Mouse (Mus musculus) midbrain, embryonic 14.5 days (tissue): ENCODE data around the gene Erf. TPM values are rescaled to one million over a fixed set of nuclear protein-coding genes. Genes with fewer than 3 reads are reported as not detected.

Experiments used
- ATAC-seq: fragments of 200-750 bp; cut with Nextera tagmentation; 2 replicates; pipeline ENCODE4 v1.8.0; 2017; ENCODE audit warnings: moderate number of reproducible peaks, moderate library complexity; ENCODE audit not compliant: low FRiP score, low TSS enrichment
- DNase-seq: peaks from one replicate; pipeline ENCODE4 v3.0.0-alpha.2; 2015
- H3K27ac ChIP-seq: fragments of 300-500 bp; sonication (generic); replicated peaks from 2 replicates; pipeline ENCODE4 v1.5.1; 2014; ENCODE audit warnings: mild to moderate bottlenecking, low read depth, low read length, moderate library complexity
- H3K27me3 ChIP-seq: fragments of 300-500 bp; sonication (generic); 2 replicates; pipeline ENCODE4 v1.6.1; 2014; ENCODE audit warnings: low read length, control low read depth, mixed read lengths; ENCODE audit not compliant: control insufficient read depth, insufficient read depth
- H3K36me3 ChIP-seq: fragments of 300-500 bp; sonication (generic); 2 replicates; pipeline ENCODE4 v1.6.1; 2014; ENCODE audit warnings: low read length, control low read depth; ENCODE audit not compliant: control insufficient read depth, insufficient read depth
- H3K4me1 ChIP-seq: fragments of 300-500 bp; sonication (generic); 2 replicates; pipeline ENCODE4 v1.6.1; 2014; ENCODE audit warnings: mild to moderate bottlenecking, antibody characterized with exemption, low read length, control low read depth; ENCODE audit not compliant: control insufficient read depth, insufficient read depth
- H3K4me2 ChIP-seq: fragments of 300-500 bp; sonication (generic); 2 replicates; pipeline ENCODE4 v1.6.1; 2014; ENCODE audit warnings: mild to moderate bottlenecking, low read length, moderate library complexity
- H3K4me3 ChIP-seq: fragments of 300-500 bp; sonication (generic); replicated peaks from 2 replicates; pipeline ENCODE4 v1.5.1; 2014; ENCODE audit warnings: low read depth, low read length
- H3K9ac ChIP-seq: fragments of 300-500 bp; sonication (generic); replicated peaks from 2 replicates; pipeline ENCODE4 v1.6.1; 2014; ENCODE audit warnings: mild to moderate bottlenecking, low read length, moderate library complexity
- H3K9me3 ChIP-seq: fragments of 300-500 bp; sonication (generic); 2 replicates; pipeline ENCODE4 v1.6.1; 2016; ENCODE audit warnings: low read length, control low read depth, mixed read lengths; ENCODE audit not compliant: control insufficient read depth
- WGBS: fragments of 180-500 bp; shearing (Covaris S2); extraction: QIAGEN DNeasy Blood & Tissue Kit; methylation state at CpG from one replicate; pipeline ENCODE4 v1.1.7; 2014; 5-methylcytosine and 5-hydroxymethylcytosine counted together
- polyA plus RNA-seq: library from polyadenylated mRNA; unstranded; fragments of >200 nt; fragmentation: Nextera tagmentation; extraction: Ambion mirVana; gene quantifications from 2 replicates; pipeline ENCODE4 v1.2.1, GENCODE M21; 2014

Erf gene
- polyA plus RNA-seq, result 2.2 and 4.8 TPM in 2 replicates

DNA sequence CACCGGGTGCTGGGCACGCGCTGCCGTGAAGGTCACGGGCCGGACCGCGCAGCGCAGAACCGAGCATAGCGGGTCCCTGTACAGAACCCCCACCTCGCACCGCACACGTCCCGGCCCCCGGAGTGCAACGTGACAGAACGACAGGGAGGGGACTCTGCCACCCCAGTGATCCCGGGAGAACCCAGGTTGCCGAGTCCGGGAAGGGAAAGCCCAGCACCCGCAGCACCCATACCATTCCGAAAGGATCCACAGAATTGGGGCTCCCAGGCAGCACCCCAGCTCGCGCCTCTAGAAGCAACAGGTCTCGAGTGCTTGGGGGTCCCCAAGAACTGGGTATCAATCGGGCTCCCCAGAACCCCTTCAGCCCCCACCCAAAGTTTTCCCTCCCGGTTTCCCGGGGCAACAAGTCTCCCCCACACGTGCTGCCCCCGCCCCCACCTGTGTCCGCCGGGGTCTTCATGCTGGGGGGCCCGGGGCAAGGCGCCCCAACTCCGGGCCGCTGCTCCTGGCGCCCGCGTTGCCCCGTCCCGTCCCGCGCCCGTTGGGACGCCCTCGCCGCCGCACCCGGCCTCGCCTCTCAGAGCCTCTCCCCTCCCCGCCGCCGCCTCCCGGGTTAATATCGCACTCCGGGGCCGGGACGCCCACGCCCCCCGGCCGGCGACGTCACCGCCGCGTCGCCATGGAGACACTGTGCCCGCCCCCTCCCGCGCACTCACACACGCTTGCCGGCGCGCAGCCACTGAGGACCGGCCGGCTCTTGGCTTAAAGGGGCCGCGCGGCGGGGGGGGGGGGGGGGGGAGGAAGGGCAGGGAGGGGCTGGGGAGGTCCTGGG, at the start of gene Erf:
Erf (minus strand) TSS at position 621 of the 832 bp plus-strand sequence.
- ATAC-seq (peak; percentile 83), DNase-seq (peak; percentile 93)
- under 1% methylated on average over 75 of the region's 81 CpGs for WGBS
- Histone ChIP-seq H3K27me3 (no peaks in the 10 kb centered on the region), H3K4me3 (peak within 1 kb of the TSS; percentile 73), H3K4me1 (peaks cover 39% of the 10 kb centered on the region), H3K4me2 (peak within 1 kb of the TSS; percentile 99), H3K9ac (peak within 1 kb of the TSS; percentile 59), H3K36me3 (no peaks in the 10 kb centered on the region), H3K27ac (peak within 1 kb of the TSS; percentile 81), H3K9me3 (no peaks in the 10 kb centered on the region)

DNA sequence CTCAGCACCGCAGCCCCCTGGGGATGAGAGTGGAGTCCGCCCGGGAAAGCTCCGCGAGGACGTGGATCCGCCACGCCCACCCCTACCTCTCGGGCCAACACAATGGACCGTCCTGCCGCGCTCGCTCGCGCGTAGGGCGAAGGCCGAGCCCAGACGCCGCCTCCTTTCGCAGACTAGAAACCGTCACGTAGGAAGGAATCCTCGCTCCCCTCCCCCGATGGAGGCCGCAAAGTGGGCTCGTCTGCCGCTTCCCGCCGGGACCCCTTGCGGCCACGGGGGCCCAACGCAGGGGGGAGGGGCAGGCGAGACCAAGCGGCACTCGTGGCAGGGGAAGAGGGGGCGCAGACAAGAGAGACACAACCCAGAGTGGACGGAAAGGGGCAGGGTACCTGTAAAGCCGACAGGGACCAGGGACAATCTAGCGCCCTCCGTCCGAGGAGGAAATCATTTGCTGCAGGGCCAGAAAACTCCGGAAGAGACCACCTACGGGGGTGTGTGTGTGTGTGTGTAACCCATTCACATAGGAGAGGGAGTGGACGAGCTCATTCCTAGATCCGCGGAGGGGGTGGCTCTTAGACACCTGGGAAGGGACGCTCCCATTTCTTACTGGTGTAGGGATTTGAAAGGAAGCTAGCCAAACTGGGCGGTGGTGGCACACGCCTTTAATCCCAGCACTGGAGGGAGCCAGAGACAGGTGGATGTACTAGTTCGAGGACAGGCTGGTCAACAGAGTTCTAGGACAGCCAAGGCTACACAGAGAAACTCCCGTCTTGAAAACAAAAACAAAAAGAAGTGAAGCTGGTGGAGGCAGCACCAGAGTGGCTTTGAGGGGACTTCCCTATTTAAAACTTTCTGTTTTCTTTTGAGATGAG, 47.1 kb upstream of the Erf start, which contains the start of gene Pafah1b3:
Pafah1b3 (minus strand) TSS at position 533 of the 872 bp plus-strand sequence.
- Histone ChIP-seq H3K27me3 (no peaks in the 10 kb centered on the region), H3K4me1 (peaks cover 13% of the 10 kb centered on the region), H3K27ac (peak within 1 kb of the TSS; percentile 98), H3K4me2 (peak within 1 kb of the TSS; percentile 81), H3K9ac (peak within 1 kb of the TSS; percentile 97), H3K4me3 (peak within 1 kb of the TSS; percentile 89), H3K36me3 (peaks cover 35% of the 10 kb centered on the region), H3K9me3 (no peaks in the 10 kb centered on the region)
- DNase-seq (peak; percentile 97), ATAC-seq (peak; percentile 89)
- WGBS, result under 1% methylated on average over 52 of the region's 52 CpGs

DNA sequence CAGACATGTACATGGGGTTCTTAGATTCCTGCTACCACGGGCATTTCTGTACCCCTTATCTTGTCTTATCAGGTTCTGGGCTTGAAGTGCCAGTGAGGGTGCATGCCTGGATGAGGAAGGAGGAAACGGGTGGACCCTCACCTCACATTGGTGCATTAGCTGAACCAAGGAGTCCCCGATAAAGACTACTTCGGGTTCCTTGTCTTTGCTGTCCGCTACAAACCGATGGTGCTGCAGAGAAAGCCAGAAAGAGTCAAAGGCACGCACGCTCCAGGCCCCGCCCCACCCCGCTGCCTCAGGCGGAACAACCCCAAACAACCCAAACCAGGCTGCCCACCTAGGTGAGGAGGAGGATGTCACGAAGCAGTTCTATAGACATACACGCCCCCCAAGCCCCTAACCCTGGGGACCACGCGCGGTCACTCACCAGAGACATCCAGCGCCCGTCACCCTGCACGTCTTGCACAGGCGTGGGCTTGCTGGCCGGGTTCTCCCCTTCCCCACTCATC, 46.4 kb upstream of the Erf start:
- no peaks in the 10 kb centered on the region for H3K9me3 ChIP-seq
- peak; percentile 69 for DNase-seq
- H3K9ac ChIP-seq, result peak overlapping the region; percentile 97
- under 1% methylated on average over 21 of the region's 21 CpGs for WGBS
- H3K27ac ChIP-seq, result peak overlapping the region; percentile 98
- H3K4me2 ChIP-seq, result peak overlapping the region; percentile 81
- H3K4me3 ChIP-seq, result peak overlapping the region; percentile 89
- peaks cover 42% of the 10 kb centered on the region for H3K36me3 ChIP-seq
- no peaks in the 10 kb centered on the region for H3K27me3 ChIP-seq
- no peak; the same call in 1 of the 2 replicates for ATAC-seq
- H3K4me1 ChIP-seq, result peaks cover 13% of the 10 kb centered on the region

DNA sequence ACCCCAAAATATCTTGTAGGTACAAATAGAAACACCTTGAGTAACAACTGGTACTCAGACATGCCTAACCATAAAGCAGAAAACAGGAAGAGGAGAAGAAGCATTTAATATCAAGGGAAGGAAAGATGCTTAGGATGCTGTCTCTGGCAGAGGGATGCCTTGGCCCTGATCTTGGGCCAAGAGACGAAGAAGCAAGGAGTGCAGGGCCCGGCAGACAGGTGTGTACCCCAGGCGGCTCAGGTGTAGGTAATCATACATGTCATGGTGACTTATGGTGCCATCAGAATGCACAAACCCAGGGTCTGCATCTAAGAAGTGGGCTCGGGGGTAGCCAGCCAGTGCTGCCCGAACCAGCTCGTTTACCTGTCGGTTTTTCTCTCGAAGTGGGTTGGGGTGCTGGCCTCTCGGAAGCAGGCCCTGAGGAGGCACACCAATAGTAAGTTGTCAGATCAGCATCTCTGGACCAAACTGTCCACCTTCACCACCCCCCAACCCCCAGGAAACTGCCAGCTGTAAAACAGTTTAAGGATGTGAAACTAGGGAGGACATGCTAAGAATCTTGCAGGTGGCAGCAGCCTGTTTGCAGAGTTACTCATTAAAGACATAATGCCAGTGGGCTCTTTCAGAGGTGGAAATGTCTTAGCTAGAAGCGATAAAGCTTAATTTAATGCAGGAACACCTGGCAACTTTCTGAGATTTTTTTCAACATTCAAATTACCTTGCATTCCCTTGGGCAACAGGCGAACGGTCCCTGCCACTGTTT, 44.6 kb upstream of the Erf start:
- DNase-seq (no peak), ATAC-seq (no peak)
- H3K36me3 ChIP-seq, result peaks cover 60% of the 10 kb centered on the region
- peak overlapping the region; percentile 81 for H3K4me2 ChIP-seq
- H3K4me3 ChIP-seq, result peak overlapping the region; percentile 89; the same call in 1 of the 2 replicates
- 92% methylated on average over 12 of the region's 12 CpGs for WGBS
- no peaks in the 10 kb centered on the region for H3K27me3 ChIP-seq
- no peak overlapping the region for H3K27ac ChIP-seq
- H3K4me1 ChIP-seq, result peaks cover 13% of the 10 kb centered on the region
- no peaks in the 10 kb centered on the region for H3K9me3 ChIP-seq
- H3K9ac ChIP-seq, result no peak overlapping the region

DNA sequence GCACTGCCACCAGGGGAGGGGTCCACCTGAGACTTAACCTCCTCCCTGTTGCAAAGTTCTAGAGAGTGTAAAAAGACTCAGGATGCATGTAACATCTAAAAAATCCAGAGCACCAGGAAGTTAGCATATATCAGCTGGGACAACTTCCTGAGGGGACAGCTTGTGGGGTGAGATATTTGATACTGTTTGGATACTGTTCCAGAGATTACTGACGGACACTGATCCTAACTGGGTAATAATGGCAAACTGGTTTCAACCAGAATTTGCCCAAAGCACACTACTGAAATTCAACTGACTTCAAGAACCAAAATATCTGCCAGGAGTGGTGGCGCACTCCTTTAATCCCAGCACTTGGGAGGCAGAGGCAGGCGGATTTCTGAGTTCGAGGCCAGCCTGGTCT, 43.9 kb upstream of the Erf start:
- Histone ChIP-seq H3K4me1 (peaks cover 13% of the 10 kb centered on the region), H3K27me3 (no peaks in the 10 kb centered on the region), H3K9me3 (no peaks in the 10 kb centered on the region), H3K4me3 (no peak overlapping the region), H3K4me2 (no peak overlapping the region), H3K36me3 (peaks cover 67% of the 10 kb centered on the region), H3K27ac (no peak overlapping the region), H3K9ac (no peak overlapping the region)
- 91% methylated on average over 4 of the region's 4 CpGs for WGBS
- no peak for ATAC-seq
- DNase-seq, result no peak

DNA sequence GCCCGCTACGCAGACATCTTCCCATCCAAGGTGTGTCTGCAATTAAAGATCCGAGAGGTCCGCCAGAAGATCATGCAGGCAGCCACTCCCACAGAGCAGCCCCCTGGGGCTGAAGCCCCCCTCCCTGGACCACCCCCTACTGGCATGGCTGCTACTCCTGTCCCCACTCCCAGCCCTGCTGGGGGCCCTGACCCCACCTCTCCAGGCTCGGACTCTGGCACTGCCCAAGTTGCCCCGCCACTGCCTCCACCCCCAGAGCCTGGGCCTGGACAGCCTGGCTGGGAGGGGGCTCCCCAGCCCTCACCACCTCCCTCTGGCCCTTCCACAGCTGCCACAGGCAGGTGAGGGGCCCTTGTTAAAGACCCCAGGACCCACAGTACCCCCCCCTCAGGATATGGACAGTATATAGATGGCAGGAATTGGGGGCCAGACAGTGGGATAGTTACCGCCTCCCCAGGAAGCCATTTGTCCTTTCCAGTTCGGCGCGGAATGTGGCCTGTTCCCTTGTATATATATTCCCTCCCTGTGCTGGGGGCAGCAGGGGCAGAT, 42.7 kb upstream of the Erf start:
- Histone ChIP-seq H3K9me3 (no peaks in the 10 kb centered on the region), H3K27ac (0 out of 2 replicates have a peak overlapping the region, but pooled peaks have one; percentile 20), H3K9ac (no peak overlapping the region), H3K36me3 (peaks cover 79% of the 10 kb centered on the region), H3K4me2 (no peak overlapping the region), H3K4me3 (no peak overlapping the region), H3K4me1 (peaks cover 13% of the 10 kb centered on the region), H3K27me3 (no peaks in the 10 kb centered on the region)
- 87% methylated on average over 10 of the region's 10 CpGs for WGBS
- DNase-seq (peak; percentile 8), ATAC-seq (no peak)

DNA sequence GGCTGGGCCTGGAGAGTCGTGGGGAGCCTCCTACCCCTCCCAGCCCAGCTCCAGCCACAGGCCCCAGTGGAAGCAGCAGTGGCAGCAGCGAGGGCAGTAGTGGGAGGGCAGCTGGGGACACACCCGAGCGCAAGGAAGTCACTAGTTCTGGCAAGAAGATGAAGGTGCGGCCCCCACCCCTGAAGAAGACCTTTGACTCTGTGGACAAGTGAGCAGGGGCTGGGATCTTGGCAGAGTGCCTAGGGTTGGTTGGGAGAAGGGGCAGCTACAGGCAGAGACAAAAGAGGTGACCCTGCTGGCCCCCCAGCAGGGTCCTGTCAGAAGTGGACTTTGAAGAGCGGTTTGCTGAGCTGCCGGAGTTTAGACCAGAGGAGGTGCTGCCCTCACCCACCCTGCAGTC, 41.5 kb upstream of the Erf start:
- Histone ChIP-seq H3K9ac (no peak overlapping the region), H3K4me1 (peaks cover 13% of the 10 kb centered on the region), H3K27ac (peak overlapping the region; percentile 50), H3K4me3 (no peak overlapping the region), H3K27me3 (no peaks in the 10 kb centered on the region), H3K4me2 (no peak overlapping the region), H3K9me3 (no peaks in the 10 kb centered on the region), H3K36me3 (peaks cover 91% of the 10 kb centered on the region)
- ATAC-seq (no peak), DNase-seq (no peak)
- 71% methylated on average over 7 of the region's 7 CpGs for WGBS

DNA sequence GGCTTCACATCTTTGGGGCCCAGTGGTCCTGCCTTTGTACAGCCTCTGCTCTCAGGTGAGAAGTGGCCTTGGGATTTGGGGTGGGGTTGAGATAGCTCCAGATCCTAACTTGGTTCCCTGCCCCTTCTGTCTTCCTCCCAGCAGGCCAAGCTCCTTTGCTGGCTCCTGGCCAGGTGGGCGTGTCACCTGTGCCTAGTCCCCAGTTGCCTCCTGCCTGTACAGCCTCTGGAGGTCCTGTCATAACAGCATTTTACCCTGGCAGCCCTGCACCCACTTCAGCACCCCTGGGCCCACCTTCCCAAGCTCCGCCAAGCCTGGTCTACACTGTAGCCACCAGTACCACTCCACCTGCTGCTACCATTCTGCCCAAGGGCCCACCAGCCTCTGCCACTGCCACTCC, 40.4 kb upstream of the Erf start:
- Histone ChIP-seq H3K27me3 (no peaks in the 10 kb centered on the region), H3K9ac (no peak overlapping the region), H3K36me3 (peaks cover 99% of the 10 kb centered on the region), H3K27ac (no peak overlapping the region), H3K4me3 (no peak overlapping the region), H3K4me1 (peaks cover 4% of the 10 kb centered on the region), H3K9me3 (no peaks in the 10 kb centered on the region), H3K4me2 (no peak overlapping the region)
- DNase-seq (peak; percentile 25), ATAC-seq (no peak)
- 90% methylated on average over 2 of the region's 2 CpGs for WGBS
